Mouse (Mus musculus) bone marrow, adult 2 months (tissue): Measurements from ENCODE around the gene Atp6v1f.

Experiments
- CTCF ChIP-seq: fragments of 200-500 bp; IDR thresholded peaks from 2 replicates; pipeline ENCODE4 v1.5.1; 2011; ENCODE audit warnings: low read length, control low read depth; ENCODE audit not compliant: control insufficient read depth, insufficient read depth
- POLR2A ChIP-seq: fragments of 200-500 bp; IDR thresholded peaks from 2 replicates; pipeline ENCODE4 v1.6.1; 2011; ENCODE audit warnings: low read depth, mild to moderate bottlenecking, control low read depth, low read length, borderline replicate concordance; ENCODE audit not compliant: control insufficient read depth

- TF ChIP-seq CTCF (no peak), POLR2A (no peak)
Measured at GRCm38 (mm10) chr6:29426331-29426730, 41.2 kb upstream of the Atp6v1f start.
